Mouse (Mus musculus) liver, adult 2 months (tissue): ENCODE measurements around the gene Sox1.

Experiments used
- CTCF ChIP-seq: fragments of 200-500 bp; IDR thresholded peaks from 2 replicates; pipeline ENCODE4 v1.5.1; 2011; ENCODE audit warnings: low read depth, low read length, control low read depth
- POLR2A ChIP-seq: fragments of 200-500 bp; IDR thresholded peaks from 2 replicates; pipeline ENCODE4 v1.6.1; 2011; ENCODE audit warnings: low read length, control low read depth; ENCODE audit not compliant: insufficient read depth; ENCODE audit errors: extremely low read depth

DNA sequence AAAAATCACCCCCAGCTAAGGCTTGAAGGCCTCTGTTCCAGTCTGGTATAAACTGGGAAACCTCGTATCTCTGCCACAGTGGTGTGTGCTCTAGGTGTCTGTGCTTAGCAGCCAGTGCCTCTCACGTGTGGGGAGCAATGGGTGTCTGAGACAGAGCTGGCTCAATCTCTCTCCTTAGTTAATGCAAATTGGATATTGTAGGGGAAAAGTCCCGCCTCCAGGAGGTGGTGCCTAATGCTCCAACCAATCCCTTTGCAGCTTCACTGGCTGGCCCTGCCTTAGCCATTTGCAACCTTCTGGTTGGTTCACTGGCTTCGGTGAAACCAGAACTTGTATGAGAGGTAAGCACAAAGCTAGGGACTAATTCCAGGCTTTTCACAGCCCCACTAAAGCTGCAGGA lies 43.9 kb downstream of the Sox1 start:
- no peak for TF ChIP-seq CTCF
- no peak for TF ChIP-seq POLR2A
